Comparison of ENCODE assay signal across 8 mouse cellular contexts in the genomic region with DNA sequence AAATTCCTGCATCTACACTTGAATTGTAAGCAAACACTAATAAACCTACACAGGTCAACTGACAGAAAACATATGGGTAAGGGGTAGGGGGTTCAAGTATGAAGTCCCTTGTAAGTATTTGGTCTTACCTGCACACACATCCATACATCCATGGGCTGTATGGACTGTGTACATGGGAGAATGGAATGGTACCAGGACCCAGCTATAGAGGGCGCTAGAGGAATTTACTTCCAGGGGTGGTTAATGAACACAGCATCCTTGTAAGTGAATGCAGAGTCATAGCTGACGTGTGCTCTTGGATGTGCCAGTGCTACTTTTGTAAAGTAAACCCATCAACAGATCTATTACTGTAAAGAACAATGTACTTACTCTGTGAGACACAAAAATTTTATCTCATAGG.
DNase-seq lines count a peak whose midpoint lies in the region.

No protein-coding gene starts in this region.

- no peak overlapping the region for H3K4me3 ChIP-seq in heart, embryonic 10.5 days
- no peak overlapping the region for H3K4me3 ChIP-seq in forebrain, embryonic 10.5 days

- no peaks in the 10 kb centered on the region for H3K27me3 ChIP-seq in heart, embryonic 10.5 days (ENCODE audit: insufficient read depth, poor library complexity, severe bottlenecking)
- no peaks in the 10 kb centered on the region for H3K27me3 ChIP-seq in forebrain, embryonic 10.5 days (ENCODE audit: poor library complexity, severe bottlenecking)

- no peak overlapping the region for H3K27ac ChIP-seq in heart, embryonic 10.5 days
- H3K27ac ChIP-seq in forebrain, embryonic 10.5 days = no peak overlapping the region

- H3K9me3 ChIP-seq in heart, embryonic 10.5 days = no peaks in the 10 kb centered on the region
- no peaks in the 10 kb centered on the region for H3K9me3 ChIP-seq in forebrain, embryonic 10.5 days

- no peaks in the 10 kb centered on the region for H3K4me1 ChIP-seq in heart, embryonic 10.5 days
- H3K4me1 ChIP-seq in forebrain, embryonic 10.5 days = no peaks in the 10 kb centered on the region

- WGBS in heart, embryonic 10.5 days = 30% methylated on average over 2 of the region's 2 CpGs
- 22% methylated on average over 2 of the region's 2 CpGs for WGBS in forebrain, embryonic 10.5 days

- no peaks in the 10 kb centered on the region for H3K36me3 ChIP-seq in heart, embryonic 10.5 days
- no peaks in the 10 kb centered on the region for H3K36me3 ChIP-seq in forebrain, embryonic 10.5 days (replicated peaks)

- DNase-seq in heart, adult 8-10 months (ENCODE audit: low spot score) = peak; percentile 2
- DNase-seq in heart, embryonic 10.5 days (ENCODE audit: low spot score) = no peak
- DNase-seq in right cerebral cortex, adult 18-20 months = peak; percentile 32
- DNase-seq in right cerebral cortex, postnatal 25 days = no peak
- DNase-seq in forebrain, embryonic 10.5 days (ENCODE audit: extremely low spot score, low spot score) = peak; percentile 26
- DNase-seq in lung, postnatal 10 days = peak; percentile 15
- DNase-seq in thymus, postnatal 36 days = peak; percentile 2 to 4
- DNase-seq in cerebellum, adult 9-10 months = no peak

Comparison
In these comparisons a context has a peak if more than half of its experiments do, and no peak if none do; other contexts are left out.
1. DNase-seq: peak in heart, adult 8-10 months (single experiment), right cerebral cortex, adult 18-20 months (single experiment), forebrain, embryonic 10.5 days (single experiment), lung, postnatal 10 days (single experiment) and thymus, postnatal 36 days (2 of 2); none in heart, embryonic 10.5 days (single experiment), right cerebral cortex, postnatal 25 days (single experiment) and cerebellum, adult 9-10 months (single experiment).